Mouse (Mus musculus) mouse embryonic stem cell (cell line): ENCODE data around the gene Psmb5.
"Not testable (repeated sequence)": the region's sequence is repeated elsewhere in the genome, so short reads cannot be mapped to it uniquely, and the experiment has no call there.

Experiments
- in situ Hi-C, 2 experiments: fragments of 300-500 bp; cut with MboI; formaldehyde crosslinking; loops; 1 replicate in 1 of 2; 3 replicates in 1 of 2; pipeline ENCODE4 v1.14.3; 2019 to 2020; ENCODE audit warnings: low sequenced_read_pairs in 2 of 2, low pct_unique_long_range_greater_than_20kb in 1 of 2, mixed read lengths in 1 of 2; ENCODE audit not compliant: unreplicated experiment in 1 of 2

Psmb5 gene

DNA sequence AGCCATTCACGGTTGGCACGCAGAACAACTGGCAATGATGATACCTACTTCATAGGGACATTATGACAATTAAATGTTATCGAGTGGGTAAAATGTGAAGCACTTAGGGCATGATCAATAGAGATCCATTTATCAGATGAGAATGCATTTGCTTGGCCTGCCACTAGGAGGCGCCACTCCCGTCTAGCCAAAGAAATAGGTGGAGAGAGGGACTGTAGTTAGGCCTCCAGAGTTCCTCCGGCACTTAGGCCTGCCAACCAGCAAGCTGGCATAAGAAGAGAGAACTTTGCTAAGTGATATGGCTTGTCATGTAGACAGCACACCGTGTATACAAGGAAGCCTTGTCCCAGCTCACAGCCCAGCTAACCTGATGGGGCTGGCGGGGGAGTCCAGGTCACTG lies 19.1 kb upstream of the Psmb5 start:
- in situ Hi-C loops, result loop anchor here in 1 of 2 experiments (25.0 kb wide), 1 partner anchor 400 kb away; no protein-coding TSS in a partner anchor

DNA sequence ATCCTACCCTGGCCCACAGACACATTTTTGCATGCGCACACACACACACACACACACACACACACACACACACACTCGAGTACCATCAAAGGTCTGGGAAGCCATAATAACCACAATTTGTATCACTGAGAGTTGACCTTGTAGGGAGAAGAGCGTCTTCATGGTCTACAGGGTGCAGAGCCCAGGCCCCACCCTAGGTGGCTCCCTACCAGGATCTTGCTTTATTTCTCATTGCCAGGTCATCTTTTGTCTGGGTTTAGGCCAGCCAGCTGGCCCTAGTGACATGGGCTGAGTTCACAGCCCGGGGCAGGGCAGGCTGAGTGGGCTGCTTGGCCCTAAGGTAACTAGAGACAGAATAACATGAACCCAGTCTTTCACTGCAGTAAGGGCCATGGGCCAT lies 16.4 kb upstream of the Psmb5 start:
- in situ Hi-C loops, result loop anchor here in 1 of 2 experiments (25.0 kb wide), 1 partner anchor 397 kb away; no protein-coding TSS in a partner anchor

DNA sequence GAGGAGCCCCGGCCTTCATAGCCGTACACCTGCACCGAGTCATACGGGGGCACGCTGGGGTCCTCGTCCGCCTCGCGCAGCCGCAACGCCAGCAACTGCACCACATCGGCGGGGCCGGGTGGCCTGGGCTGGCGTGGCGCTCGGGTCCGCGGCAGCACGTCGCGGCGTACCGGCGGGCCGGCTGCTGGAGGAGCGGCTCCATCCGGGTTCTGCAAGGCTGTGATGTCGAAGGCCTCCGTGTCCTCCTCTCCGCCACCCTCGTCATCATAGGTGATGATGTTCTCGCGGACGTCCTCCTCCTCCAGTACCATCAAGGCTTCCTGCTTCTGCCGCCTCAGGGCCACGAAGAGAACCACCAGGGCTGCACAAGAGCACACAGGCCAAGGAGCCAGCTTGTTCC lies 14.4 kb upstream of the Psmb5 start:
- in situ Hi-C loops, result loop anchor here in 1 of 2 experiments (25.0 kb wide), 1 partner anchor 395 kb away; no protein-coding TSS in a partner anchor

DNA sequence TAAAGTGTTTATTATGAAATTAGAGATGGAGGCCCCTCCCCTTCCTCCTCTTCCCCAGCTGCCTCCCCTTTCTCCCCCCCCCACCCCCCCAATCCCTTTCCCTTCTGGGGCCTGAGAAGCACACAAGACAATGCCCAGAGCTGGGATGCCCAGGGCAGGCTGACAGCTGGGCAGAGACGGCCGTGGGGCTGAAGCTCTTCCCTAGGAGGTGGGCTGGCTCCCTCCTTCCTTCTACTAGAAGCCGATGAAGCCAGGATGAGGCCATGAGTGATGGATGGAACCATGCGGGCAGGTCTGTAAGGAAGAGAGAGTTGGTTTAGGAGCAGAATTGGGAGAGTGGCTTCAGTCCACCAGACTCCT lies 13.4 kb upstream of the Psmb5 start:
- in situ Hi-C loops, result loop anchor here in 1 of 2 experiments (25.0 kb wide), 1 partner anchor 394 kb away; no protein-coding TSS in a partner anchor

- in situ Hi-C loops, result loop anchor here in 1 of 2 experiments (25.0 kb wide), 1 partner anchor 393 kb away; no protein-coding TSS in a partner anchor
Observed at GRCm38 (mm10) chr14:54630583-54631239, 12.9 kb upstream of the Psmb5 start.

DNA sequence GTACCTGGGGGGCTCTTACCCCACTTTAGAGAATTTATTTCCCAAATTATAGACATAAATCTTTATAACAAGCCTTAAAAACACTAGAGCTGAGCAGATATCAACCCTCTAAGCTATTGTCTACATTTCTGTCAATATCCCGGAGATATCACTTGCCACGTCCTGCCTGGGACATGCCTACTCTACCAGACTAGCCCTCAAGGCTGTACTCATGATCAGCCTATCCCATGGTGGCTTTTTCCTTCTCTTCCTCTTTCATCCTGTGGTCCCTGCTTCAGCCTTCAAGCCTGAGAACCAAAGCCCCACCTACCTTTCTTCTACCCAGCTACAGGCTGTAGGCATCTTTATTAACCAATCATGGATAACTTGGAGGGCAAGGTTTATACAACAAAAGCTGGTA lies 12.0 kb upstream of the Psmb5 start:
- in situ Hi-C loops, result loop anchor here in 1 of 2 experiments (25.0 kb wide), 1 partner anchor 392 kb away; no protein-coding TSS in a partner anchor

GRCm38 (mm10) chr14:54628103-54628502 lies 10.3 kb upstream of the Psmb5 start:
- in situ Hi-C loops, result loop anchor here in 1 of 2 experiments (25.0 kb wide), 1 partner anchor 391 kb away; no protein-coding TSS in a partner anchor

DNA sequence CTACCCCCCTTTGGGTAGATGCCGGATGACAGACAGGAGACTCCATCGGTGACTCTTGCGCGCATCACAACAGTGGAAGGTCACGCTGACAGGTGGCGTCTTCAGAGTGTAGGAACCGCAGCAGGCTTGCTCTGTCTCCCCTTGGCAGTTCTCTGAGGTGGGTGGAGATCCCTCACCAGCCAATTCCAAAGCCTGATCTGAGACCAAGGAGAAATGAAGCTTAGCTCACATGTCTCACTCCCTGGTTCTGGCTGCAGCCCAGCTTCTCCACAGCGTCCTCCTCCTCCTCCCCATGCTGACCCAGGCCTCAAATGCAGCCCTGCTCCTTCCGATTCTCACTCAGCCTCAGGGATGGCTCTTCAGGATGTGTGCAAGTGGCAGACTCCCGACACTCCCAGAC lies 7.2 kb upstream of the Psmb5 start:
- in situ Hi-C loops, result loop anchor here in 1 of 2 experiments (25.0 kb wide), 1 partner anchor 388 kb away; no protein-coding TSS in a partner anchor

GRCm38 (mm10) chr14:54623334-54623733 lies 5.5 kb upstream of the Psmb5 start:
- in situ Hi-C loops, result no loop called here

DNA sequence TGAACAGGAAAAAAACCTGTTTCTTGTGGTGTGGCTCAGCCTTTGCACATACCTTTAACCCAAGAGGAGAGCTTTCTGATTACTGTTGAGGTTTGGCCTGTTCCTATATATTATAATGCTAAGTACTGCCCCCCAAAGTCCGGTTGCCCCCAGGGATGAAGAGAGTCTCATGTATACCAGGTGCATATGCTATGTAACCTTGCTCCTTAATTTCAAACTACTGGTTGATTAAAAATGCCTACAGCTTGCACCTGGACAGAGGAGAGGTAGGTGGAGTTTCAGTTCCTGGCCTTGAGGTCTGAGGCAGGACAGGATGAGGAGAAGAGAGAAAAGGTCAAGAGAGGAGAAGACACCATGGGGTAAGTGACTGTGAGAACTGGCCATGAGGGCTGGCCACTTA lies 3.3 kb upstream of the Psmb5 start, which contains the start of gene Psmb11:
TSS of gene Psmb11 (plus strand) at position 301 of the 400 bp plus-strand sequence.
- in situ Hi-C loops, result no loop called here

GRCm38 (mm10) chr14:54617152-54617896 lies 498 bp downstream of the Psmb5 start:
- in situ Hi-C loops, result no loop called here

DNA sequence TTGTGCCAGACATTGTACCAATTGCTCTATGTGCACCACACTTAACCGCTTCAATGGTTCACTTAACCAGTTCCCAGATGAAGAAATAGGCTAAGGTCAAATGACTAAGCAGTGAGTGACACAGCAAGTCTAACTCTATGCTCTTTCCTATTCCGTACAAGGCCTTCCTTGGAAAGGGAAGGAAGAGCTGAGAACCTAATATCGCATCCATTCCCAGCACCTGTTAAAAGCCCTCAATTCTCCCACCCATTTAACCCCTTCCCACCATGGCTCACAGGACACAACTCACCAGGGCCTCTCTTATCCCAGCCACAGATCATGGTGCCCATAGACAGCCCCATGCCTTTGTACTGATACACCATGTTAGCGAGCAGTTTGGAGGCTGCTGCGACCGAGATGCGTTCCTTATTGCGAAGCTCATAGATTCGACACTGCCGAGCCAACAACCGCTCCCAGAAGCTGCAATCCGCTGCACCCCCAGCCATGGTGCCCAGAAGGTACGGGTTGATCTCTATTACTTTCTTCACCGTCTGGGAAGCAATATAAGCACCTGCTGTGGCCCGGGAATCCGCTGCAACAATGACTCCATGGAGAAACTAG lies 1.5 kb downstream of the Psmb5 start:
- in situ Hi-C loops, result no loop called here

DNA sequence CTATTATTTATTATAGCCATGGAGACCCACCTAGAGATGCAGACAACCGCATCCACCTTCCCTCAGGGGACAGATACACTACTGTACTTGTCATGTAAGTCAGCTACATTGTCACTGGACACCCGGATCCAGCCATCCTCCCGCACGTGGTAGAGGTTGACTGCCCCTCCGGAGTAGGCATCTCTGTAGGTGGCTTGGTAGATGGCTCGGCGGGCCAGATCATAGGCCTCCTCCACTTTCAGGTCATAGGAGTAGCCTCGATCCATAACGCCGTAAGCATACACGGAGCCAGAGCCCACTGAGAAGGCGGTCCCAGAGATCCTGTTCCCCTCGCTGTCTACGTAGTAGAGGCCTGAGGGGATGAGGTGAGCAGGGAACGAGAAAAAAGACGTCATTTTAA lies 3.7 kb downstream of the Psmb5 start:
- in situ Hi-C loops, result not testable (repeated sequence)

GRCm38 (mm10) chr14:54610648-54611047 lies 7.2 kb downstream of the Psmb5 start:
- in situ Hi-C loops, result no loop called here

GRCm38 (mm10) chr14:54609962-54610361 lies 7.9 kb downstream of the Psmb5 start:
- in situ Hi-C loops, result no loop called here

GRCm38 (mm10) chr14:54609245-54609644 lies 8.6 kb downstream of the Psmb5 start:
- in situ Hi-C loops, result no loop called here

GRCm38 (mm10) chr14:54607226-54607625 lies 10.6 kb downstream of the Psmb5 start:
- in situ Hi-C loops, result no loop called here

DNA sequence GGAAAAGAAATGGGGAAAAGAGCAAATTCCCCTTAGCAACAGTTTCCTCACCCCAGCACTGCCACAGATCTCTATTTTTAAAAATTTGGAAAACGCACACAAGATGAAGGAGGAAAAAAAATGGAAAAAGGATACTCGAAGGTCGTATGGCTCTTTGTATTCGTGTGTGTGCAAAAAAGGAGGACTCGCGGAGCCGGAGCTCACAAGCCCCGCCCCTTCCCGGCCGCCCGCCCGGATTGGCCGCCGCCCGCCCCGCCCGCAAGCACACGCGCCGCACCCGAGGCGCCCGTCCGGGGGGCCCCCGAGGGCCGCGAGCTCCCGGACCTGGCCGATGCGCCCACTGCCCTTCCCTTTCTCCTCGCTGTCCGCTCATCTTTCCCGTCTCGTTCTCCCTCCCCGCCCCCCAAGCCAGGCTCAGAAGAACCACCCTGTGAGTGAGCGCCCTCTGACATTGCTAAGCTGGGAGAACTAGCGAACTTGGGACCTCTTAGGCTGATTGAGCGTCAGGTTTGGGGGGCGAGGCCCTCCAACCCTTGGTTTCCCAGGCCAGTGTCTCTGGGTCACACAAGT lies 12.0 kb downstream of the Psmb5 start, which contains the start of gene 4931414P19Rik:
TSS of gene 4931414P19Rik (minus strand) at position 242 of the 570 bp plus-strand sequence.
- in situ Hi-C loops, result no loop called here

DNA sequence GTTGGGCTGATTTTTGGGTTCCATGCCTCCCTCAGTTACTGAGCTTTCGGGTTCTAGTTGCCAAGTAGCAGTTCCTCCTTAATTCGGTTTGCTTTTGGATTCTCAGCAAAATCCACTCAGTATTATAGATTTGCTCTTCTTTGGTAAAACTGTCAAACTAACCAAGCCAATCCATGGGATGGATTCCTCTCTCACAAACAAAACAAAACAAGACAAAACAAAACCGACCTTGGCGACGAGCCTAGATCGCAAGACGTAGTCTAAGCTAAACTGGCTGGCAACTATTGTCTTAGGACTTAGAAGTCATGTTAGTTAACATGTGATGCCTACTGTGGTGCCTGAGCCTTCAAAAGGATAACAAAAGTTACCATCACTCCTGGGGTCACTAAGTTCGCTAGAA lies 14.1 kb downstream of the Psmb5 start:
- in situ Hi-C loops, result no loop called here
